Mouse (Mus musculus) hindbrain, embryonic 16.5 days (tissue): ENCODE measurements around the gene Slc41a3. TPM values are rescaled to one million over a fixed set of nuclear protein-coding genes. Genes with fewer than 3 reads are reported as not detected.
"Not testable (repeated sequence)": the region's sequence is repeated elsewhere in the genome, so short reads cannot be mapped to it uniquely, and the experiment has no call there.

Experiments
- ATAC-seq: fragments of 200-750 bp; cut with Nextera tagmentation; 2 replicates; pipeline ENCODE4 v1.8.0; 2017; ENCODE audit warnings: moderate TSS enrichment, moderate library complexity
- H3K27ac ChIP-seq: fragments of 300-500 bp; sonication (generic); 2 replicates; pipeline ENCODE4 v1.5.1; 2014; ENCODE audit warnings: low read depth, mild to moderate bottlenecking, control low read depth, low read length, moderate library complexity
- H3K27me3 ChIP-seq: fragments of 300-500 bp; sonication (generic); replicated peaks from 2 replicates; pipeline ENCODE4 v1.6.1; 2014; ENCODE audit warnings: low read length; ENCODE audit not compliant: control insufficient read depth, insufficient read depth
- H3K36me3 ChIP-seq: fragments of 300-500 bp; sonication (generic); 2 replicates; pipeline ENCODE4 v1.6.1; 2014; ENCODE audit warnings: mild to moderate bottlenecking, low read length, moderate library complexity, mixed read lengths; ENCODE audit not compliant: control insufficient read depth, insufficient read depth
- H3K4me1 ChIP-seq: fragments of 300-500 bp; sonication (generic); 2 replicates; pipeline ENCODE4 v1.6.1; 2014; ENCODE audit warnings: low read depth, low read length; ENCODE audit not compliant: control insufficient read depth, insufficient read depth
- H3K4me2 ChIP-seq: fragments of 300-500 bp; sonication (generic); 2 replicates; pipeline ENCODE4 v1.6.1; 2014; ENCODE audit warnings: mild to moderate bottlenecking, low read length, control low read depth, moderate library complexity
- H3K4me3 ChIP-seq: fragments of 300-500 bp; sonication (generic); 2 replicates; pipeline ENCODE4 v1.5.1; 2014; ENCODE audit warnings: mild to moderate bottlenecking, low read length, control low read depth, moderate library complexity
- H3K9ac ChIP-seq: fragments of 300-500 bp; sonication (generic); 2 replicates; pipeline ENCODE4 v1.6.1; 2014; ENCODE audit warnings: low read depth, mild to moderate bottlenecking, control low read depth, low read length, moderate library complexity
- H3K9me3 ChIP-seq: fragments of 300-500 bp; sonication (generic); 2 replicates; pipeline ENCODE4 v1.6.1; 2014; ENCODE audit warnings: mild to moderate bottlenecking, low read length, moderate library complexity; ENCODE audit not compliant: control insufficient read depth
- WGBS: fragments of 180-500 bp; shearing (Covaris S2); extraction: QIAGEN DNeasy Blood & Tissue Kit; methylation state at CpG from one replicate; pipeline ENCODE4 v1.1.7; 2014; 5-methylcytosine and 5-hydroxymethylcytosine counted together
- polyA plus RNA-seq: library from polyadenylated mRNA; unstranded; fragments of >200 nt; fragmentation: Nextera tagmentation; extraction: Ambion mirVana; gene quantifications from 2 replicates; pipeline ENCODE4 v1.2.1, GENCODE M21; 2015

The Slc41a3 gene
- polyA plus RNA-seq, 1 experiment from 2014 or later, result 12.7 TPM

- H3K27ac ChIP-seq, result no peak overlapping the region
- H3K4me2 ChIP-seq, result no peak overlapping the region
- H3K36me3 ChIP-seq, result no peaks in the 10 kb centered on the region
- no peak for ATAC-seq
- H3K27me3 ChIP-seq, result no peaks in the 10 kb centered on the region
- WGBS, result 64% methylated on average over 7 of the region's 7 CpGs
- H3K9ac ChIP-seq, result no peak overlapping the region
- peaks cover 5% of the 10 kb centered on the region for H3K4me1 ChIP-seq
- H3K9me3 ChIP-seq, result no peaks in the 10 kb centered on the region
- no peak overlapping the region for H3K4me3 ChIP-seq
These were observed 20.9 kb downstream of the Slc41a3 start for GRCm38 (mm10) chr6:90625207-90625994.

- Histone ChIP-seq H3K27me3 (no peaks in the 10 kb centered on the region), H3K4me1 (peaks cover 3% of the 10 kb centered on the region), H3K27ac (no peak overlapping the region), H3K36me3 (no peaks in the 10 kb centered on the region), H3K9me3 (no peaks in the 10 kb centered on the region), H3K4me3 (no peak overlapping the region), H3K4me2 (no peak overlapping the region), H3K9ac (no peak overlapping the region)
- 96% methylated on average over 4 of the region's 4 CpGs for WGBS
- ATAC-seq, result no peak
These were observed 23.0 kb downstream of the Slc41a3 start for GRCm38 (mm10) chr6:90627556-90627955.

DNA sequence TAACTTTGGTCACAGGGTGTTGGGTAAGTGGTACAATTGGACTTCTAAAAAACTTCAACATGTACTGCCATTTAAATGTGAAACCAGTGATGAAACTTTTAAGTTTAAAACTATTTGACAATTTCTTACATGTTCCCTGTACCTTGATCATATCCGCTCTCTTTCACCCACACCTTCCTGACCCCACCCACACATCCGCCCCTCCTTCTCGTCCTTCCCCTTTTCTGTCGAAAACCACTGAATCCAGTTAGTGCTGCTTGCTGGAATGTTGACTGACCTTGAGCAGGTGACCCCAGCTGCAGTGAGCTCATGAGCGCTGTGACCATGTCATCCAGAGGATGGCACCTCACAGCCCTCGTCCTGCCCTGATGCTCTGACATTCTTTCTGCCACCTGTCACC is 25.0 kb downstream of the Slc41a3 start:
- no peak for ATAC-seq
- Histone ChIP-seq H3K9ac (no peak overlapping the region), H3K4me2 (no peak overlapping the region)

GRCm38 (mm10) chr6:90630427-90630826 is 25.9 kb downstream of the Slc41a3 start:
- Histone ChIP-seq H3K4me3 (no peak overlapping the region), H3K9me3 (no peaks in the 10 kb centered on the region), H3K9ac (no peak overlapping the region), H3K27ac (no peak overlapping the region), H3K27me3 (no peaks in the 10 kb centered on the region), H3K4me2 (no peak overlapping the region), H3K36me3 (no peaks in the 10 kb centered on the region), H3K4me1 (no peaks in the 10 kb centered on the region)
- no peak for ATAC-seq
- WGBS, result 89% methylated on average over 7 of the region's 7 CpGs

More for the DNA sequence above, 25.0 kb downstream of the Slc41a3 start:
- no peaks in the 10 kb centered on the region for H3K36me3 ChIP-seq
- H3K4me3 ChIP-seq, result no peak overlapping the region
- H3K4me1 ChIP-seq, result no peaks in the 10 kb centered on the region
- no peaks in the 10 kb centered on the region for H3K9me3 ChIP-seq
- H3K27me3 ChIP-seq, result no peaks in the 10 kb centered on the region
- WGBS, result 91% methylated on average over 6 of the region's 6 CpGs
- H3K27ac ChIP-seq, result no peak overlapping the region

DNA sequence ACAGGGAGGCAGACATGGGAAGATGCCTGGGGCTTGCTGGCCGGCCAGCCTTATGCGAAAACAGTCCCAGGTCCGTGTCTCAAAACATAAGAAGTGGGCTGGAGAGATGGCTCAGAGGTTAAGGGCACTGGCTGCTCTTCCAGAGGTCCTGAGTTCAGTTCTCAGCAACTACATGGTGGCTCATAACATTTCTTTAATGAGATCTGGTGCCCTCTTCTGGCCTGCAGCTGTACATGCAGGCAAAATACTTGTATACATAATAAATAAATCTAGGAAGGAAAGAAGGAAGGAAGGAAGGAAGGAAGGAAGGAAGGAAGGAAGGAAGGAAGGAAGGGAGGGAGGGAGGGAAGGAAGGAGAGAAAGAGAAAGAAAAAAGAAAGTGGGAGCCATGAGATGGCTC is 28.0 kb downstream of the Slc41a3 start:
- H3K4me2 ChIP-seq, H3K9me3 ChIP-seq, H3K27me3 ChIP-seq, H3K9ac ChIP-seq, H3K27ac ChIP-seq, ATAC-seq, H3K4me3 ChIP-seq, H3K4me1 ChIP-seq, H3K36me3 ChIP-seq: not testable (repeated sequence)
- WGBS, result 76% methylated on average over 3 of the region's 3 CpGs

GRCm38 (mm10) chr6:90635081-90635480 is 30.6 kb downstream of the Slc41a3 start:
- Histone ChIP-seq H3K36me3 (no peaks in the 10 kb centered on the region), H3K27ac (no peak overlapping the region), H3K9me3 (no peaks in the 10 kb centered on the region), H3K4me2 (no peak overlapping the region), H3K27me3 (no peaks in the 10 kb centered on the region), H3K4me1 (no peaks in the 10 kb centered on the region), H3K9ac (no peak overlapping the region), H3K4me3 (no peak overlapping the region)
- WGBS, result 51% methylated on average over 4 of the region's 4 CpGs
- no peak for ATAC-seq

DNA sequence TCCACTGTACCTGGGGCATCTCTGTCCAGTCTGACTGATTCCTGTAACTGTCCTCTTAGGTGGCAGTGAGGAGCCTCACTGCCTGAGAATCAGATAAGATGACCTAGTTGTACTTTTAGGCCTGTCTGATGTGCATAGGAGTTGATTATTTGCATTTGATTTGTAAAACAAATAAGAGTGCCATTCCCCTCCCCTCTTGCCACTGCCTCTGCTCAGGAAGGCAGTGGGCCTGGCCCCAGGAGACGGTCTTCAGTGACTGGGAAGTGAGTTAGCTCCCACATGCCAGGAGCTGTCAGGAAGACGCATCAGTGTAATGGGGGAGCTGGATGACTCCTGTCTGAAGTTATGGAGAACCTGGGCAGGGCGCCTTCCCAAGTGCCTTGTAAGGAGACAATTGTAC is 31.1 kb downstream of the Slc41a3 start:
- no peaks in the 10 kb centered on the region for H3K27me3 ChIP-seq
- H3K27ac ChIP-seq, result no peak overlapping the region
- H3K36me3 ChIP-seq, result no peaks in the 10 kb centered on the region
- H3K4me3 ChIP-seq, result no peak overlapping the region
- no peak overlapping the region for H3K4me2 ChIP-seq
- H3K9me3 ChIP-seq, result no peaks in the 10 kb centered on the region
- 56% methylated on average over 3 of the region's 3 CpGs for WGBS
- no peak overlapping the region for H3K9ac ChIP-seq
- ATAC-seq, result no peak
- H3K4me1 ChIP-seq, result no peaks in the 10 kb centered on the region

GRCm38 (mm10) chr6:90643057-90643456 is 38.5 kb downstream of the Slc41a3 start:
- WGBS, result 91% methylated on average over 3 of the region's 3 CpGs
- Histone ChIP-seq H3K4me3 (no peak overlapping the region), H3K4me2 (no peak overlapping the region), H3K9ac (no peak overlapping the region), H3K27me3 (no peaks in the 10 kb centered on the region), H3K4me1 (peaks cover 4% of the 10 kb centered on the region; the same call in 1 of the 2 replicates), H3K27ac (no peak overlapping the region), H3K9me3 (peaks cover 3% of the 10 kb centered on the region; the same call in 1 of the 2 replicates), H3K36me3 (no peaks in the 10 kb centered on the region)
- ATAC-seq, result no peak

- Histone ChIP-seq H3K27ac (no peak overlapping the region), H3K4me1 (peaks cover 4% of the 10 kb centered on the region; the same call in 1 of the 2 replicates), H3K4me2 (no peak overlapping the region), H3K36me3 (no peaks in the 10 kb centered on the region), H3K9me3 (peaks cover 3% of the 10 kb centered on the region; the same call in 1 of the 2 replicates), H3K9ac (no peak overlapping the region), H3K27me3 (no peaks in the 10 kb centered on the region), H3K4me3 (no peak overlapping the region)
- WGBS, result 69% methylated on average over 4 of the region's 4 CpGs
- ATAC-seq, result peak; percentile 19; the same call in 1 of the 2 replicates
These were observed 40.4 kb downstream of the Slc41a3 start for GRCm38 (mm10) chr6:90644965-90645364.
